Mouse (Mus musculus) forebrain, postnatal 0 days (tissue): Measurements from ENCODE around the gene Large1. TPM values are rescaled to one million over a fixed set of nuclear protein-coding genes. Genes with fewer than 3 reads are reported as not detected.

Experiments used
- ATAC-seq: fragments of 200-750 bp; cut with Nextera tagmentation; 2 replicates; pipeline ENCODE4 v1.8.0; 2017; ENCODE audit warnings: mild to moderate bottlenecking, moderate library complexity
- DNase-seq: peaks from one replicate; pipeline ENCODE4 v3.0.0-alpha.2; 2015
- H3K27ac ChIP-seq: fragments of 300-500 bp; sonication (generic); 2 replicates; pipeline ENCODE4 v1.5.1; 2014; ENCODE audit warnings: low read depth, mild to moderate bottlenecking, antibody characterized with exemption, low read length, moderate library complexity, mixed read lengths
- H3K27me3 ChIP-seq: fragments of 300-500 bp; sonication (generic); 2 replicates; pipeline ENCODE4 v1.6.1; 2014; ENCODE audit warnings: mild to moderate bottlenecking, low read length, mixed read lengths; ENCODE audit not compliant: insufficient read depth
- H3K36me3 ChIP-seq: fragments of 300-500 bp; sonication (generic); 2 replicates; pipeline ENCODE4 v1.6.1; 2014; ENCODE audit warnings: mild to moderate bottlenecking, moderate library complexity; ENCODE audit not compliant: insufficient read depth
- H3K4me1 ChIP-seq: fragments of 300-500 bp; sonication (generic); 2 replicates; pipeline ENCODE4 v1.6.1; 2014; ENCODE audit warnings: antibody characterized with exemption; ENCODE audit not compliant: insufficient read depth
- H3K4me2 ChIP-seq: fragments of 300-500 bp; sonication (generic); 2 replicates; pipeline ENCODE4 v1.6.1; 2014; ENCODE audit warnings: low read depth, mild to moderate bottlenecking, moderate library complexity
- H3K4me3 ChIP-seq: fragments of 300-500 bp; sonication (generic); 2 replicates; pipeline ENCODE4 v1.5.1; 2014; ENCODE audit warnings: low read depth, low read length, mixed read lengths
- H3K9ac ChIP-seq: fragments of 300-500 bp; sonication (generic); 2 replicates; pipeline ENCODE4 v1.6.1; 2014; ENCODE audit warnings: mild to moderate bottlenecking
- H3K9me3 ChIP-seq: fragments of 300-500 bp; sonication (generic); 2 replicates; pipeline ENCODE4 v1.6.1; 2016; ENCODE audit warnings: low read length
- CTCF ChIP-seq: sonication (generic); IDR thresholded peaks from 2 replicates; pipeline ENCODE4 v1.5.1; 2016; ENCODE audit warnings: antibody characterized with exemption, control low read depth, low read depth
- WGBS: fragments of 180-500 bp; shearing (Covaris S2); extraction: QIAGEN DNeasy Blood & Tissue Kit; methylation state at CpG from one replicate; pipeline ENCODE4 v1.1.7; 2014; 5-methylcytosine and 5-hydroxymethylcytosine counted together
- polyA plus RNA-seq: library from polyadenylated mRNA; unstranded; fragments of >200 nt; fragmentation: Nextera tagmentation; extraction: Ambion mirVana; gene quantifications from 2 replicates; pipeline ENCODE4 v1.2.1, GENCODE M21; 2015
- total RNA-seq: library from RNA; depleted of rRNA; stranded (reverse); fragments of >200 nt; gene quantifications from 2 replicates; pipeline ENCODE4 v1.2.3, GENCODE M21; 2014

The Large1 gene
- total and polyA plus RNA-seq, 2 experiments from 2014 or later = 16.7 to 112 TPM

GRCm38 (mm10) chr8:72899321-72899720, 454.0 kb downstream of the Large1 start:
- DNase-seq (no peak), ATAC-seq (no peak)
- 92% methylated on average over 3 of the region's 3 CpGs for WGBS
- no peak overlapping the region for H3K4me2 ChIP-seq
- no peaks in the 10 kb centered on the region for H3K9me3 ChIP-seq
- TF ChIP-seq CTCF = no peak
- no peak overlapping the region for H3K27ac ChIP-seq
- no peak overlapping the region for H3K4me3 ChIP-seq
- H3K27me3 ChIP-seq = no peaks in the 10 kb centered on the region
- H3K4me1 ChIP-seq = no peaks in the 10 kb centered on the region
- H3K36me3 ChIP-seq = no peaks in the 10 kb centered on the region
- no peak overlapping the region for H3K9ac ChIP-seq

- 90% methylated on average over 2 of the region's 2 CpGs for WGBS
- Histone ChIP-seq H3K27me3 (no peaks in the 10 kb centered on the region), H3K4me1 (no peaks in the 10 kb centered on the region), H3K27ac (no peak overlapping the region), H3K36me3 (0 out of 2 replicates have a peak, but pooled peaks cover 8% of the 10 kb centered on the region), H3K4me3 (no peak overlapping the region), H3K9me3 (no peaks in the 10 kb centered on the region), H3K4me2 (no peak overlapping the region), H3K9ac (no peak overlapping the region)
- DNase-seq = no peak
- TF ChIP-seq CTCF = no peak
- ATAC-seq = no peak
These were observed 470.3 kb downstream of the Large1 start for GRCm38 (mm10) chr8:72883033-72883432.

- H3K4me1 ChIP-seq = no peaks in the 10 kb centered on the region
- ATAC-seq = peak; percentile 65
- H3K27me3 ChIP-seq = no peaks in the 10 kb centered on the region
- no peak overlapping the region for H3K4me2 ChIP-seq
- H3K27ac ChIP-seq = no peak overlapping the region
- H3K4me3 ChIP-seq = no peak overlapping the region
- WGBS = 71% methylated on average over 2 of the region's 2 CpGs
- no peak for TF ChIP-seq CTCF
- H3K9ac ChIP-seq = no peak overlapping the region
- H3K9me3 ChIP-seq = no peaks in the 10 kb centered on the region
- no peaks in the 10 kb centered on the region for H3K36me3 ChIP-seq
- peak; percentile 14 for DNase-seq
These were observed 479.9 kb downstream of the Large1 start for GRCm38 (mm10) chr8:72873411-72873810.

DNA sequence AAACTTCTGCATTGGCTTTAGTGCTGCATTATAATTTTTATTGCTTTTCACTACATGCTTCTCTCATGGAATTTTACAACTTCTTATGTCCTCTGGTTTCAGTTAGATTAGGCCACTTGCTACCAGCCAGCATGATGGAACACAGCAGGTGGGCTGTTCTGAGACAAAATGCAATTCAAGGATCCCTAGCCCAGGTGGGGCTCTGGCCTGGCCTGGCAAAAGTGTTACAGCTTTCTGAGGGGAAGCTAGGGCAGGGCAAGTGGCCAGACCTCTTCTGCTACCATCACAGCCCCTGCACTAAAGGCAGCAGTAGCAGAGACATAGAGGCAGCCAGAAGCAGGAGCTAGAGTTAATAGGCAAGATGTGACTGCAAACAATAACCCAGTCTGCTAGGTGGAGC, 506.5 kb downstream of the Large1 start:
- H3K27ac ChIP-seq = no peak overlapping the region
- peaks cover 14% of the 10 kb centered on the region for H3K36me3 ChIP-seq
- DNase-seq (no peak), ATAC-seq (no peak)
- H3K9ac ChIP-seq = no peak overlapping the region
- H3K4me1 ChIP-seq = no peaks in the 10 kb centered on the region
- no peaks in the 10 kb centered on the region for H3K9me3 ChIP-seq
- no peak overlapping the region for H3K4me2 ChIP-seq
- H3K27me3 ChIP-seq = no peaks in the 10 kb centered on the region
- TF ChIP-seq CTCF = no peak
- H3K4me3 ChIP-seq = no peak overlapping the region

GRCm38 (mm10) chr8:72835863-72836262, 517.5 kb downstream of the Large1 start:
- H3K4me1 ChIP-seq = no peaks in the 10 kb centered on the region
- H3K27ac ChIP-seq = no peak overlapping the region
- 87% methylated on average over 4 of the region's 4 CpGs for WGBS
- H3K9me3 ChIP-seq = no peaks in the 10 kb centered on the region
- TF ChIP-seq CTCF = no peak
- DNase-seq = no peak
- H3K36me3 ChIP-seq = peaks cover 13% of the 10 kb centered on the region
- ATAC-seq = no peak
- H3K27me3 ChIP-seq = no peaks in the 10 kb centered on the region
- no peak overlapping the region for H3K9ac ChIP-seq
- no peak overlapping the region for H3K4me3 ChIP-seq
- no peak overlapping the region for H3K4me2 ChIP-seq

DNA sequence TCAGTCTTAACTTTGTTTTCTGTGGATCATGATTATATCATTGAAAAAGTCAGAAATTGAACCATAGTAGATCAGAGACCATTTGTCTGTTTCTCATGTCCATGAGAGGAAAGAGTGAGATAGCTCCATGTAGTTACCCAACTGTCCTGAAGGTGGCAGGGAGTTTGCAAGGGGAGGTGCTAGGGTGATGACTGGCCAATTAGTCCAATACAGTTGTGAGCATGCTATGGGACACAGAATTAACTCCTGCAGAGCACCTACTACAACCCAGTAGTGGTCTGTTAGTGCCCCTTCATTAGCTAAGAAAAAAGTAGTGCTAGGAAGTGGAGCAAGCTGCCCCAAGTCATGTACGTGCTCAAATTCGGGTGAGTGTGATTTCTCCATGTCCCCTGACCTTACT, 520.2 kb downstream of the Large1 start:
- Histone ChIP-seq H3K4me3 (no peak overlapping the region), H3K4me1 (no peaks in the 10 kb centered on the region), H3K36me3 (peaks cover 13% of the 10 kb centered on the region), H3K9ac (no peak overlapping the region), H3K27ac (no peak overlapping the region), H3K9me3 (no peaks in the 10 kb centered on the region), H3K27me3 (no peaks in the 10 kb centered on the region), H3K4me2 (no peak overlapping the region)
- no peak for ATAC-seq
- no peak for TF ChIP-seq CTCF
- 56% methylated on average over 2 of the region's 2 CpGs for WGBS
- no peak for DNase-seq

DNA sequence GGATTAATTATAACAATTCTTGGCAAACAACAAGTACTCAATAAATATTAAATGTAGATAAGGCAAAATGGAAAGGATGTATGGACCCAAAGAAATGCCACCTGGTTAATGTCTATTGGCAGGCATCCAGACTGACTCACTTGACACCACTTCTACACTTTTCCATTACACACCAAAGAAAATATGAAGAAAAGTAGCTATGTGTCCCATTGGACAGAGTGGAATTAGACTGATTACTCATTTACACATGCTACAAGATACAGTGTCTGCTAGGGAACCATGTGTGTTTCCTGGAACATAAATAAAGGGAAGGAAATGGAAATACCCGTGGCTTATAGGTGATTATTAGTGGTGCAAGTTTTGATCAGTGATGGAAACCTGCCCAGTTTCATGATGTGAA, 521.0 kb downstream of the Large1 start:
- ATAC-seq = no peak
- 83% methylated on average over 1 of the region's 1 CpGs for WGBS
- TF ChIP-seq CTCF = no peak

More for the DNA sequence above, 521.0 kb downstream of the Large1 start:
- H3K36me3 ChIP-seq = peaks cover 13% of the 10 kb centered on the region
- H3K4me1 ChIP-seq = no peaks in the 10 kb centered on the region
- H3K9ac ChIP-seq = no peak overlapping the region
- no peaks in the 10 kb centered on the region for H3K9me3 ChIP-seq
- H3K27me3 ChIP-seq = no peaks in the 10 kb centered on the region
- no peak overlapping the region for H3K27ac ChIP-seq
- DNase-seq = no peak
- no peak overlapping the region for H3K4me3 ChIP-seq
- no peak overlapping the region for H3K4me2 ChIP-seq
